Mouse (Mus musculus) embryonic fibroblast, embryonic 13.5 days (primary cell): ENCODE results near the gene P2ry6. TPM values are rescaled to one million over a fixed set of nuclear protein-coding genes. Genes with fewer than 3 reads are reported as not detected.

ENCODE experiments used
- H3K27ac ChIP-seq: 2 replicates; pipeline ENCODE4 v1.5.1; 2012; ENCODE audit warnings: low read length, control low read depth, inconsistent platforms; ENCODE audit not compliant: insufficient read depth
- H3K4me1 ChIP-seq: 2 replicates; pipeline ENCODE4 v1.6.1; 2011; ENCODE audit warnings: low read length; ENCODE audit not compliant: control insufficient read depth, insufficient read depth
- H3K4me3 ChIP-seq: 2 replicates; pipeline ENCODE4 v1.5.1; 2011; ENCODE audit warnings: mild to moderate bottlenecking, control low read depth, low read length; ENCODE audit not compliant: insufficient read depth
- CTCF ChIP-seq: IDR thresholded peaks from 2 replicates; pipeline ENCODE4 v1.5.1; 2011; ENCODE audit warnings: mild to moderate bottlenecking, control low read depth, low read length, moderate library complexity, borderline replicate concordance; ENCODE audit not compliant: insufficient read depth
- POLR2A ChIP-seq: IDR thresholded peaks from 2 replicates; pipeline ENCODE4 v1.6.1; 2011; ENCODE audit warnings: low read depth, mild to moderate bottlenecking, control low read depth, low read length, moderate library complexity
- polyA plus RNA-seq: library from polyadenylated mRNA; stranded (reverse); fragments of >200 nt; gene quantifications from 2 replicates; pipeline ENCODE4 v1.2.4, GENCODE M21; 2011; ENCODE audit warnings: low read depth; ENCODE audit not compliant: missing spikeins, insufficient read length

Gene P2ry6
- polyA plus RNA-seq, 1 experiment: 1.4 TPM

DNA sequence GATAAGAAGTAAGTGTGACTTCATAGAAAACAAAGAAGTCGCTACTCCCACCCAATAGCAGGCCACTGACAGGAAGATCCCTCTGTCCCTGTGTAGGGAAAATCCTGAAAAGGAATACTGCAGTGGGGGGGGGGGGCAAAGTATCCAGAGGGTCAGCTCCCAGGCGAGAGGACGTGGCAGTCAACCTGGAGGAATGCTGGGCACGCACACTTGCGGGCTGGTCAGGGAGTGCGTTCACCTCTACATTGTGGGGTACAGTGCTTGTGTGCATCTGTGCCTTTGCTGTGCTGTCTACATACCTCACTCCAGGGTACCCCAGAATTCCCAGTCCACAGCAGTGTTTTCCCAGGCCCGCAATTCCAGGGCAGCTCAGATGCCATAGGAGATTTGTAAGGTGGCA lies 8.4 kb downstream of the P2ry6 start:
- H3K4me1 ChIP-seq: no peaks in the 10 kb centered on the region
- no peak overlapping the region for H3K4me3 ChIP-seq
- no peak for TF ChIP-seq POLR2A
- no peak for TF ChIP-seq CTCF
- no peak overlapping the region for H3K27ac ChIP-seq

DNA sequence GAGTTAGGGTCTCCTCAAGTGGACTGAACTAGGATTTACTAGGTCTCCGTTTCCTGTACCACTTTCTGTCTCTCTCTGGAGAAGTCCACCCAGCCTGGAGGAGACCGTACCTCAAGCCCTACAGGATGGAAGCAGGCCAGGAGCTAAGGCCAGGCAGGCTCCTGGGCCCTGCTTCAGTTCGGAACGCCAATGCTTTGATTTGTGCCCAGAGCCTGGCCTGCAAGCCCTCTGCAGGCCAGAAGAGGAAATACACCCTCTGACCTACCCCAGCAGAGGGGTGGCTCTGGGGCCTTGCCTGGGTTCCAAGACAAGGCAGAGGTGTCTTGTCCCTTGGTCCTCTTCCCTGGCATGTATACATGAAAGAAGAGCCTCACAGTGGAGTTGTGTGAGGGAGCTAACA lies 9.4 kb downstream of the P2ry6 start:
- peak; percentile 42; the same call in 1 of the 2 replicates for TF ChIP-seq CTCF
- TF ChIP-seq POLR2A: no peak
- Histone ChIP-seq H3K4me3 (no peak overlapping the region), H3K27ac (no peak overlapping the region), H3K4me1 (no peaks in the 10 kb centered on the region)

DNA sequence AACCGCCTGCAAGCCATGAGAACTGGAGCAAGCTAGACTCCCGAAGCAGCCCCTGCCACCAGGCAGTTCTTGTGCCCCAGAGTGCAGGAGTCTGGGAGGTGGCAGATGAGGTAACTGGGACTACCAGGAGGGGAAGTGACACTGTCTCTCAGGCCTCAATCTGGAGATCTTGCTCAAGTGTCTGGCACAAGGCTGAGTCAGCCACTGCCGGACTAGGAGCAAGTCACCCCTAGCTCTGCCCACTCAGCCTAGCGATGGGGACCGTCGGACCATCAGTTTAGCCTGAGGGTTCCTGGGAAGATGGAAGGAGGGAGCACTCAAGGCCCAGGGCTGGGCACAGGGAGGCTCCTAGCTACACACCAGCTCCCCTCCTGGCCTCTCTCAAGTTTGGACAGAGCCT lies 10.2 kb downstream of the P2ry6 start:
- no peak for TF ChIP-seq CTCF
- no peak for TF ChIP-seq POLR2A
- Histone ChIP-seq H3K27ac (no peak overlapping the region), H3K4me3 (no peak overlapping the region)

DNA sequence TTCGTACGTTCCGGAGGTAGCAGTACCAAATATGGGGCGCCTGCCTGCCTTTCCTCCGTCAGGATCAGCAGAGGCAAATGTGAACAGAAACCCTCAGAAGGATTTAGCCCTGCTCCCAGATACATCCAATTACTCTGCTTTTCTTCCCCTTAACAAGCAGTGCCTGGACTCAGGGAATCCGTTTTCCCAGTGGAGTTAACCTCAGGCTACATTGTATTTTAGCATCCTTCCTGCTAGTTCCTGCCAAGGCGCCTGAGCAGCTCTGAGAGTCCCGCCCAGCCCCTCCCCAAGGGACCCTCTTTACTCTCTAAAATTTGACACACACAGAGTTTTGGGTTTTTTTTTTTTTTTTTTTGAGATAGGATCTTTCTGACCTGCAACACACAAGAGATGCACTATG lies 11.1 kb downstream of the P2ry6 start:
- Histone ChIP-seq H3K4me1 (no peaks in the 10 kb centered on the region), H3K27ac (no peak overlapping the region), H3K4me3 (no peak overlapping the region)
- TF ChIP-seq POLR2A (no peak), CTCF (no peak)

More for the DNA sequence above, 10.2 kb downstream of the P2ry6 start:
- no peaks in the 10 kb centered on the region for H3K4me1 ChIP-seq

DNA sequence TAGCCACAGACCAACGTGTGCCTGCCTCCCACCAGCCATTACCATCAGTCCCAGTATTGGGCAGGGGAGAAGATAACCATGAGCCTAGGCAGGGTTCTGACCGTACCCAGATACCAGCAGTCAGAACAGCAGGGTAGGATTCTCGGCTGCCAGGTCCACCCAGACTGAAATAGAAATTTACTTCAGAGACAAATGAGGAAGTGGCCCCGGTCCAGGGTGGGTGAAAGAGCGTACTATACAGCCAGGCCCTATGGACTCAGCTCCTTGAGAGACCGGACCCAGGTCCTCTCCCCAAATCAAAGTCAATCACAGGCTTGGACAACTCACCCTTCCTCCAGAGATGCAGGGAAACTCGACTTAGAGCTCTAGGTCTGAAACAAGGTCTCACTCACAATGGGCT lies 13.3 kb downstream of the P2ry6 start:
- Histone ChIP-seq H3K4me1 (no peaks in the 10 kb centered on the region), H3K27ac (no peak overlapping the region), H3K4me3 (no peak overlapping the region)
- no peak for TF ChIP-seq CTCF

DNA sequence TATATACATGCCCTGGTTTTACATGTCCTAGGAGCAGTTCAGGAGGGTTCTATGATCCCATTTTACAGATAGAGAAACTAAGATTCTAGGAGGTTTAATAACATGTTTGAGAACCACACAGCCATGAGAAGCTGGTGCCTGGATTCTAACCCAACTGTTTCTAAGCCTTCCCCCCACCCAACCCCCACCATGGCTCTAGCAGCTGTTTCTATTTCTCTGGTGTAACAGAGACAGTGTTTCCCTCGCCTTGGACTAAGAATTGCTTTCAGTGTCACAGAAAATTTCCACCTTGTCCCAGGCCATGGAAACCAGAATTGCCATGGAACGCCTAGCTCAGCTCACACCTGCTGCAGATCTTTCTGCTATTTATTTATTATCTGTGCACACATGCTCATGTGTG lies 14.0 kb downstream of the P2ry6 start:
- Histone ChIP-seq H3K27ac (no peak overlapping the region), H3K4me3 (no peak overlapping the region), H3K4me1 (no peaks in the 10 kb centered on the region)
- no peak for TF ChIP-seq POLR2A
- TF ChIP-seq CTCF: no peak

DNA sequence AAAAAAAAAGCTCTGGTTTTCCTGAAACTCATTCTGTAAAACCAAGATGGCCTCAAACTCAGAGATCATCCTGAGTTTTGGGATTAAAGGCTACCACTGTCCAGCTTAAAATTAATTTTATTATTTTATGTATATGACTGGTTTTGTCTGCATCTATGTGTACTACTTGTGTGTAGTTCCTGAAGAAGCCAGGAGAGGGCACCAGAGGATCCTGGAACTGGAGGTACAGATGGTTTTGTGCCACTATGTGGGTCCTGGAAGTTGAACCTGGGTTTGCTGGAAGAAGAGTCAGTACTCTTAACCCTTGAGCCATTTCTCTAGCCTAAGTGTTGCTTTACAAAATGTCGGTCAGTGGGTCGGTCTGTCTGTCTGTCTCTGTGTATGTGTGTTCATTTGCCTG lies 16.0 kb downstream of the P2ry6 start:
- no peak overlapping the region for H3K4me3 ChIP-seq
- H3K27ac ChIP-seq: no peak overlapping the region
- TF ChIP-seq POLR2A: no peak
- TF ChIP-seq CTCF: no peak
- no peaks in the 10 kb centered on the region for H3K4me1 ChIP-seq

DNA sequence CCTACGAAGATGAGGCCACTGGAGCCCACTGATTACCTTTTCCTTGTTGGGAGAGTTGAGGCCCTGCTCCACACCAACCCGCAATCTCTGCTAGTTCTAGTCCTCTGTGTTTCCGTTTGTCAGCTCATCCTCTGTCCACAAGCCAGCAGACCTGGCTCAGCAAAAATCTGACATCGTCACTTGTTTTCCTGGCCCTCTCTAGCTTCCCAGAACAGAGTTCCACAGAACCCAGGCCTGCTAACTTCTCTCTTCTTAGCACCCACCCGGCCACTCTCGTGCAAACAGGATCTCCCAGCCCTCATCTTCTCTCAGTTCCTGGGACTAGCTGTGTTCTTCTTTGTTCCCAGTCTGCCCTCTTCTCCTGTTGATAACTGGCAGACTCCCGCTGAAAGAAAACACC lies 21.8 kb downstream of the P2ry6 start:
- TF ChIP-seq CTCF: no peak
- no peak for TF ChIP-seq POLR2A
- no peak overlapping the region for H3K27ac ChIP-seq

DNA sequence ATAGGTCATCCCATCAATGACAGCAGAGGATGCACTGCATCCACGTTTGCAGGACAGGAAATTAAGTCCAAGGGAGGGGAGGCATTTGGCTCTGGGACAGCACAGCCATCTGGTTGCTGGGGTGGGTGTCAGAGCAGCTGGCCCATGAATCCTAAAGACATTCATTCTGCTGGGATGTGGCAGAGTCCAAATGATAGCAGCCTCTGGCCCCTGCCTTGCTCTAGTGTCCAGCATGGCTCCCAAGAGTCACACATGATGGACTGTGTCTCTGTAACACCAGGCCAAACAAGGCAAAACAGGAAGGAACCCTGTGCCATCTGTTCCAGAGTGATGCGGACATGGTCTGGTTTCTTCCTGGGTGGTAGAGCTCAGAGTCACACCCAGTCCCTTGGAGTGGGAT lies 22.5 kb downstream of the P2ry6 start:
- Histone ChIP-seq H3K4me3 (no peak overlapping the region), H3K4me1 (no peaks in the 10 kb centered on the region), H3K27ac (no peak overlapping the region)
- TF ChIP-seq POLR2A: no peak
- no peak for TF ChIP-seq CTCF

More for the DNA sequence above, 21.8 kb downstream of the P2ry6 start:
- no peak overlapping the region for H3K4me3 ChIP-seq
- H3K4me1 ChIP-seq: no peaks in the 10 kb centered on the region

DNA sequence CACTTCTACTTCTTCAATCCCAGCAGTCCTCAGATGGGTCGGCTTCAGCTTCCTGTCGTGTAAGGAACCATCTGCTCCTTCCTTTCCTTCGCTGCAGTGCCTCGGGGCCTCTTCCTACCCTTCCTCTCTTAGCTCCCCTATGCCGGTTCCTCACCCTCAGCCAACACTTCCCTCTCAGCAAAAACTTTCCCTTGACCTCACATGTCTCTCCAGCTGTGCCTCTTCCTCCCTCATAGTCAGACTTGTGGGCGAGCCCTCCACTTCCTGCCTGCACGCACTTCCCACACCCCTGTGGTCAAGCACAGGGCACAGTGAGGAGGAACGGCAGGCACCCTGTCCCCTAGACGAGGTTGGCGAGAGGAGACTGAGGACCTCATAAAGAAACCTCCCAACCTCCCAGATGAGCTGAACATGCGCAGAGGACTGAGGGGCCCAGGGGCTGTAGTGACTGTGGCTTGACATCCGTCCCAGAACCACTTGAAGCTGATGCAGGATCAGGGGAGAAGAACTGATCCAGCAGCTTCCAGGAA lies 23.9 kb downstream of the P2ry6 start:
- Histone ChIP-seq H3K4me1 (no peaks in the 10 kb centered on the region), H3K27ac (no peak overlapping the region), H3K4me3 (no peak overlapping the region)
- TF ChIP-seq CTCF (no peak), POLR2A (no peak)

DNA sequence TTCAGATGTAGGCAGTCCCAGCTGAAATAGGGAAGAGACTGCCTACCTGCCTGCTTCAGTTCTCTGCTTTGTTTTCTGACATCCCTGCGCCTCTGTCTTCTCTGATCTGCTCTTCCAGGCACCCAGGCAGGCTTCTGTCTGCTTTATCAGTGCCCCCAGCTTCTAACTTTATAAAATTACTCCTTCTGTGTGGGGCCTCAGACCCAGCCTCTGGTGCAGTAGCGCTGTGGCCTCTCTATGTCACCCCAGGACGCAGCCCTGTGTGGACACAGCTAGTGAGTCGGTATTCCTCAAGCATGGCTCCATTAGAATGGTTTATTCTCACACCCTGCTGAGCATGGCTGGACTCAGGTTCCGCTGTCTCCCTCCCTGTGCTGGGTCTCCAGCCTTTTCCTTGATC lies 24.4 kb downstream of the P2ry6 start:
- TF ChIP-seq CTCF (no peak), POLR2A (no peak)
- Histone ChIP-seq H3K4me1 (no peaks in the 10 kb centered on the region), H3K4me3 (no peak overlapping the region), H3K27ac (no peak overlapping the region)
